In the genomic region with DNA sequence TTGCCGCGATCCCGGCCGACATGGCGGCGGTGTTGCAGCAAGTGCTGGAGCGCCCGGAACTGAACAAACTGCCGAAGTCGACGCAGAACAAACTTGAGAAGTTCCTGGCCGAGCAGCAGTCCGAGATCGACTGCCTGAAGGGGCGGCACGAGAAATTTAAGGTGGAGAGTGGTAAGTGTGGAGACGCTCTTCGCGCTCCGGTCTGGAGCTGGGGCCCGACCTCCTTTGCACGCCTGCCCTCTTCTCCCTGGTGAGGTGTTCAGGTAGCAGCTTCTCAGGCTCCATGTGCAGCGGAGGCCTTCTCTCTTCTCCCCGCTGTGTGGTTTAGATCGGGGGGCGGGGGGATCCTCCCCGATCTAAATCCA, we compare ENCODE assay signal across 8 mouse cellular contexts. TPM values are rescaled to one million over a fixed set of nuclear protein-coding genes. Genes with fewer than 3 reads are reported as not detected.
A peak's percentile ranks its signal among the peaks of the same experiment; 100 is the strongest.
DNase-seq lines count a peak whose midpoint lies in the region; ATAC-seq and TF ChIP-seq lines count a peak whose summit lies in the region.

No protein-coding gene starts in this region.

- TF ChIP-seq CTCF in kidney, postnatal 0 days (IDR thresholded peaks at IDR 0.05; ENCODE audit: low read depth), result no peak

- peaks cover 38% of the 10 kb centered on the region for H3K79me2 ChIP-seq in myocyte (ENCODE audit: control insufficient read depth, insufficient read depth)

- H3K4me2 ChIP-seq in kidney, postnatal 0 days (ENCODE audit: low read length), result peak overlapping the region; percentile 70
- peak overlapping the region; percentile 61 for H3K4me2 ChIP-seq in intestine, embryonic 14.5 days (ENCODE audit: low read length)
- peak overlapping the region; percentile 59 for H3K4me2 ChIP-seq in myocyte (ENCODE audit: low read depth)

- intact Hi-C loops in gastrocnemius, postnatal 36 days (cut with DNase I), result no loop called here

- peak overlapping the region; percentile 61 for H3ac ChIP-seq in myocyte (ENCODE audit: control insufficient read depth, insufficient read length)

- peak overlapping the region; percentile 76 for H3K4me3 ChIP-seq in kidney, postnatal 0 days (replicated peaks; ENCODE audit: low read depth, low read length)
- H3K4me3 ChIP-seq in embryonic facial prominence, embryonic 10.5 days, result peak overlapping the region; percentile 84
- peak overlapping the region; percentile 84 for H3K4me3 ChIP-seq in intestine, embryonic 14.5 days (ENCODE audit: low read depth, low read length)
- H3K4me3 ChIP-seq in myocyte, result peak overlapping the region; percentile 65

- no peak for DNase-seq in kidney, postnatal 0 days (ENCODE audit: low spot score)
- no peak for DNase-seq in kidney, postnatal 10 days
- DNase-seq in embryonic facial prominence, embryonic 10.5 days (ENCODE audit: low spot score), result no peak
- no peak for DNase-seq in intestine, embryonic 14.5 days (ENCODE audit: low spot score)
- no peak for DNase-seq in gastrocnemius, postnatal 36 days
- DNase-seq in kidney, postnatal 14 days, result no peak

- H3K36me3 ChIP-seq in kidney, postnatal 0 days (ENCODE audit: insufficient read depth, low read length), result peaks cover 15% of the 10 kb centered on the region
- H3K36me3 ChIP-seq in embryonic facial prominence, embryonic 10.5 days (replicated peaks), result peaks cover 48% of the 10 kb centered on the region
- H3K36me3 ChIP-seq in intestine, embryonic 14.5 days (ENCODE audit: control insufficient read depth, insufficient read depth, low read length), result peaks cover 47% of the 10 kb centered on the region
- H3K36me3 ChIP-seq in myocyte (ENCODE audit: control insufficient read depth, insufficient read depth), result peaks cover 38% of the 10 kb centered on the region

- H3K9ac ChIP-seq in kidney, postnatal 0 days (ENCODE audit: low read depth, low read length), result peak overlapping the region; percentile 76
- H3K9ac ChIP-seq in intestine, embryonic 14.5 days (ENCODE audit: low read length), result peak overlapping the region; percentile 90

- under 1% methylated on average over 27 of the region's 27 CpGs for WGBS in kidney, postnatal 0 days
- WGBS in embryonic facial prominence, embryonic 10.5 days, result under 1% methylated on average over 27 of the region's 27 CpGs
- 2% methylated on average over 27 of the region's 27 CpGs for WGBS in intestine, embryonic 14.5 days

- 0 out of 2 replicates have a peak, but pooled peaks cover 5% of the 10 kb centered on the region for H3K4me1 ChIP-seq in kidney, postnatal 0 days (replicated peaks; ENCODE audit: insufficient read depth, low read length)
- peaks cover 8% of the 10 kb centered on the region for H3K4me1 ChIP-seq in embryonic facial prominence, embryonic 10.5 days
- no peaks in the 10 kb centered on the region for H3K4me1 ChIP-seq in intestine, embryonic 14.5 days (replicated peaks; ENCODE audit: control insufficient read depth, insufficient read depth, low read length)

- ATAC-seq in kidney, postnatal 0 days (replicated peaks; ENCODE audit: low FRiP score, low read depth), result peak; percentile 47; the same call in 1 of the 2 replicates
- ATAC-seq in intestine, embryonic 14.5 days (replicated peaks; ENCODE audit: low FRiP score, low TSS enrichment, low read depth), result peak; percentile 54
- no peak; the same call in 1 of the 2 replicates for ATAC-seq in frontal cortex, adult (ENCODE audit: low TSS enrichment)

- no peaks in the 10 kb centered on the region for H3K27me3 ChIP-seq in kidney, postnatal 0 days (ENCODE audit: insufficient read depth, low read length)
- H3K27me3 ChIP-seq in embryonic facial prominence, embryonic 10.5 days (replicated peaks; ENCODE audit: low read depth, poor library complexity, severe bottlenecking), result no peaks in the 10 kb centered on the region
- no peaks in the 10 kb centered on the region for H3K27me3 ChIP-seq in intestine, embryonic 14.5 days (replicated peaks; ENCODE audit: control insufficient read depth, insufficient read depth, low read length)
- H3K27me3 ChIP-seq in myocyte (ENCODE audit: control insufficient read depth, insufficient read depth, insufficient read length), result no peaks in the 10 kb centered on the region

- peak overlapping the region; percentile 81 for H3K27ac ChIP-seq in kidney, postnatal 0 days
- peak overlapping the region; percentile 92 for H3K27ac ChIP-seq in embryonic facial prominence, embryonic 10.5 days (replicated peaks)
- H3K27ac ChIP-seq in intestine, embryonic 14.5 days (ENCODE audit: low read depth), result peak overlapping the region; percentile 89

- H3K9me3 ChIP-seq in kidney, postnatal 0 days (replicated peaks; ENCODE audit: low read length), result no peaks in the 10 kb centered on the region
- no peaks in the 10 kb centered on the region for H3K9me3 ChIP-seq in embryonic facial prominence, embryonic 10.5 days
- H3K9me3 ChIP-seq in intestine, embryonic 14.5 days (ENCODE audit: control insufficient read depth, low read length), result no peaks in the 10 kb centered on the region

- no peak for TF ChIP-seq POLR2A in myocyte (IDR thresholded peaks at IDR 0.05; ENCODE audit: insufficient read length, low read depth)

TF ChIP-seq in myocyte, 11 proteins besides CTCF, POLR2A, EP300 and RAD21:
- TF ChIP-seq REST (IDR thresholded peaks at IDR 0.05; ENCODE audit: insufficient read depth, insufficient read length) (no peak), SRF (IDR thresholded peaks at IDR 0.05; ENCODE audit: control insufficient read depth, insufficient read length, low read depth) (no peak), E2F4 (IDR thresholded peaks at IDR 0.05; ENCODE audit: insufficient read depth) (no peak), TCF12 (IDR thresholded peaks at IDR 0.05; ENCODE audit: insufficient read depth, poor library complexity, severe bottlenecking) (no peak), MYOD1 (IDR thresholded peaks at IDR 0.05; ENCODE audit: control insufficient read depth in 1 of 3, insufficient read length in 2 of 3, low read depth in 2 of 3) (no peak), POLR2AphosphoS2 (IDR thresholded peaks at IDR 0.05; ENCODE audit: insufficient read length, low read depth) (no peak), MYOG (IDR thresholded peaks at IDR 0.05; ENCODE audit: control insufficient read depth in 1 of 3, insufficient read depth in 1 of 3, insufficient read length in 2 of 3, low read depth in 2 of 3) (no peak), MAX (IDR thresholded peaks at IDR 0.05; ENCODE audit: low read depth) (no peak), USF1 (IDR thresholded peaks at IDR 0.05; ENCODE audit: low read depth) (no peak), CEBPB (IDR thresholded peaks at IDR 0.05; ENCODE audit: insufficient read depth, poor library complexity, severe bottlenecking) (no peak)

RNA-seq across cellular contexts. Expression of a gene that starts 0.6 kb away (rescaled TPM):
- polyA plus RNA-seq in kidney, postnatal 0 days (2015; fragmentation: Nextera tagmentation; extraction: Ambion mirVana), result 43.8 and 44.0 TPM in 2 replicates
- polyA plus RNA-seq in embryonic facial prominence, embryonic 10.5 days (2016; fragmentation: Nextera tagmentation; extraction: Ambion mirVana), result 25.1 and 31.5 TPM in 2 replicates
- 40.4 and 41.6 TPM in 2 replicates for polyA plus RNA-seq in intestine, embryonic 14.5 days (2014; fragmentation: Nextera tagmentation; extraction: Ambion mirVana)
- 11.9 TPM for polyA plus RNA-seq in myocyte (2012; fragmentation: generic; extraction: Trizol)
- 10 to 100 TPM; 16.3 to 23.7 TPM for total RNA-seq in gastrocnemius, postnatal 36 days (2021)

RNA-seq across cellular contexts. Expression of a gene that starts 0.8 kb away (rescaled TPM):
- polyA plus RNA-seq in kidney, postnatal 0 days (2015; fragmentation: Nextera tagmentation; extraction: Ambion mirVana), result 138 and 141 TPM in 2 replicates
- 181 and 186 TPM in 2 replicates for polyA plus RNA-seq in embryonic facial prominence, embryonic 10.5 days (2016; fragmentation: Nextera tagmentation; extraction: Ambion mirVana)
- 163 and 166 TPM in 2 replicates for polyA plus RNA-seq in intestine, embryonic 14.5 days (2014; fragmentation: Nextera tagmentation; extraction: Ambion mirVana)
- polyA plus RNA-seq in myocyte (2012; fragmentation: generic; extraction: Trizol), result 40.2 TPM
- 10 to 100 TPM; 78.0 to 99.3 TPM for total RNA-seq in gastrocnemius, postnatal 36 days (2021)
